Mouse (Mus musculus): ENCODE results near the gene Gbf1. TPM values are rescaled to one million over a fixed set of nuclear protein-coding genes. Genes with fewer than 3 reads are reported as not detected.

The Gbf1 gene
- total and polyA plus RNA-seq, 3 experiments: 33.4 to 292 (median 111) TPM

DNA sequence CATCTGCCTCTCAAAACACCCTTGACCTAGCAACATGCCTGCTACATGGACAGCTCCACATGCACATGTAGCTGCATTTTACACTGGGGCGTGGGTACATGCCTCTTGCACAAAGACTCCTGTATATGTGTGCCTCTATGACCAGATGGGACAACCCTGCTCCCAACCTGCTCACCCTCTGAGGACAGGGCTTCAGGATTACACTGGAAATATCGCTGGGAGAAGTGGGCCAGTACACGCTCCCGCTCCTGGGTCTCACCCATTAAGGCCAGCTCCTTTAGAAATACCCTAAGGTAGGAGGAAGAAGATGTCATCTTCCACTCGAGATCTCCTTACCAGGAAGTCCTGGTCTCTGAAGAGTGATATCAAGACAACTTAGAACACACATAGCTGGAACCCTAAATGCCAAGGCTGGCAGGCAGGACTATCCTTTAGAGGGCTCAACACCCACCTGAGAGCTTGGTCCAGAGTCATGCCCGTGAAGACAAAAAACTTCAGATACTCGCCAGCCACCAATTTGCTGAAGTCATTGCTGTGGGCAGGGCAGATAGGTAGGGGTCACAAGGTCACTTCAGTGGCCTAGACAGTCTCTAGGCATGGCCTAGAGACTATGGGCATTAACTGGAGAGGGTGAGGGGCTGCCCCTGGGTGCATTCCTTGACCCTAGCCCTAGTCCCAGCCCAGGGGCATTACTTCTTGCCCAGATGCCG, 167.9 kb downstream of the Gbf1 start:
- H3K27me3 ChIP-seq (ENCODE audit: insufficient read depth, low read length): peaks cover 80% of the 10 kb centered on the region

DNA sequence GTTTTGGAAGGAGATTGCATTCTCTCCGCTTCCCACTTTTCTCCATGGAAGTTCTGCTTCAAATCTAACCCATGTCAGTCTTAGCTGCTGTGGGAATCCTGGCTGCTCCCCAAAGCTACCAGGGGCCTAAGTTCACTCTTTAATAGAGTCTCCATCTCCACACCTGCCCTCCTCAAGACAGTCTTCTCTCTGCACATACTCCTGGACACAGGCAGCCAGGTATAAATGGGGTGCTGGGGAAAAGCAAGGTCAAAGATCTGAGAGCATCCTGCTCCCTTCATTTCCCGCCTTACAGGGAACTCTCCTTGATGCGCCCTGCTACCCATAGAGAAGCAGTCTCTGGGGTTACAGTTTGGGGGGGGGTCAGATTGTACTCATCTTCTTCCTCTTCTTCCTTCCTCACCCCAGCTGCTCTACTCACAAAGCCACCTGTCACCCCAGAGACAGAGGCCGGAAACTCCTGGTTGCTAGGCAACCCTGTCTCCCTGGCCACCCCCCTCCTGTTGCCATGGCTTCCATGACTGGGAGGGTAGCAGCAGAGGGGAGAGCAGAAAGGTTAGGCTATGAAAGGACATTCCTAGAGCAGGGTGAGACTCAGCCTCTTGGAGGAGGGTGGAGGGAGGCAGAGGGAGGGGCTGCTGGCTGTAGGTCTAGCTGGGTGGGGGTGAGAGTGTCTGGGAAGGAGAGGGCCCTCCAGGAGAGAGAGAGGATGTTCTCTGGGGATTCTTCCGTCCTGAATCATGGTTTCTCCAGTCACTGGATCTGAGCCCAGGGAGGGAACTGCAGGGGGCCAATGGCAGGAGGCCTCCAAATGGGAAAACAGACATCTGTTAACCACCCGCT, 169.0 kb downstream of the Gbf1 start:
- H3K36me3 ChIP-seq (replicated peaks): no peaks in the 10 kb centered on the region
- H3K9me3 ChIP-seq (replicated peaks): peaks cover 11% of the 10 kb centered on the region
- H3K27me3 ChIP-seq (ENCODE audit: insufficient read depth, low read length): peaks cover 86% of the 10 kb centered on the region
- DNase-seq (ENCODE audit: low spot score) (no peak), ATAC-seq (ENCODE audit: extremely low read depth, insufficient number of reproducible peaks, low FRiP score, poor library complexity, severe bottlenecking) (no peak)
- TF ChIP-seq GATA1 (IDR thresholded peaks at IDR 0.05; ENCODE audit: borderline replicate concordance, low read length) (no peak), TAL1 (conservative IDR thresholded peaks at IDR 0.05; ENCODE audit: low read depth, low read length) (no peak), POLR2AphosphoS5 (IDR thresholded peaks at IDR 0.05; ENCODE audit: insufficient replicate concordance, low read depth, low read length) (no peak), GATA2 (IDR thresholded peaks at IDR 0.05; ENCODE audit: borderline replicate concordance, low read depth, low read length) (no peak), CTCF (IDR thresholded peaks at IDR 0.05; ENCODE audit: low read depth, low read length) (no peak)
- no peak overlapping the region for H3K4me3 ChIP-seq (ENCODE audit: low read depth, low read length)
- peaks cover 60% of the 10 kb centered on the region for H3K4me1 ChIP-seq (ENCODE audit: insufficient read depth, low read depth, low read length)

More for the DNA sequence above, 167.9 kb downstream of the Gbf1 start:
- ATAC-seq (ENCODE audit: extremely low read depth, insufficient number of reproducible peaks, low FRiP score, poor library complexity, severe bottlenecking): no peak
- Histone ChIP-seq H3K36me3 (replicated peaks) (no peaks in the 10 kb centered on the region), H3K4me3 (ENCODE audit: low read depth, low read length) (no peak overlapping the region), H3K9me3 (replicated peaks) (peaks cover 11% of the 10 kb centered on the region), H3K4me1 (ENCODE audit: insufficient read depth, low read depth, low read length) (peaks cover 70% of the 10 kb centered on the region)
- no peak for DNase-seq (ENCODE audit: low spot score)
- TF ChIP-seq GATA1 (IDR thresholded peaks at IDR 0.05; ENCODE audit: borderline replicate concordance, low read length) (no peak), GATA2 (IDR thresholded peaks at IDR 0.05; ENCODE audit: borderline replicate concordance, low read depth, low read length) (no peak), POLR2AphosphoS5 (IDR thresholded peaks at IDR 0.05; ENCODE audit: insufficient replicate concordance, low read depth, low read length) (no peak), TAL1 (conservative IDR thresholded peaks at IDR 0.05; ENCODE audit: low read depth, low read length) (no peak), CTCF (IDR thresholded peaks at IDR 0.05; ENCODE audit: low read depth, low read length) (no peak)

DNA sequence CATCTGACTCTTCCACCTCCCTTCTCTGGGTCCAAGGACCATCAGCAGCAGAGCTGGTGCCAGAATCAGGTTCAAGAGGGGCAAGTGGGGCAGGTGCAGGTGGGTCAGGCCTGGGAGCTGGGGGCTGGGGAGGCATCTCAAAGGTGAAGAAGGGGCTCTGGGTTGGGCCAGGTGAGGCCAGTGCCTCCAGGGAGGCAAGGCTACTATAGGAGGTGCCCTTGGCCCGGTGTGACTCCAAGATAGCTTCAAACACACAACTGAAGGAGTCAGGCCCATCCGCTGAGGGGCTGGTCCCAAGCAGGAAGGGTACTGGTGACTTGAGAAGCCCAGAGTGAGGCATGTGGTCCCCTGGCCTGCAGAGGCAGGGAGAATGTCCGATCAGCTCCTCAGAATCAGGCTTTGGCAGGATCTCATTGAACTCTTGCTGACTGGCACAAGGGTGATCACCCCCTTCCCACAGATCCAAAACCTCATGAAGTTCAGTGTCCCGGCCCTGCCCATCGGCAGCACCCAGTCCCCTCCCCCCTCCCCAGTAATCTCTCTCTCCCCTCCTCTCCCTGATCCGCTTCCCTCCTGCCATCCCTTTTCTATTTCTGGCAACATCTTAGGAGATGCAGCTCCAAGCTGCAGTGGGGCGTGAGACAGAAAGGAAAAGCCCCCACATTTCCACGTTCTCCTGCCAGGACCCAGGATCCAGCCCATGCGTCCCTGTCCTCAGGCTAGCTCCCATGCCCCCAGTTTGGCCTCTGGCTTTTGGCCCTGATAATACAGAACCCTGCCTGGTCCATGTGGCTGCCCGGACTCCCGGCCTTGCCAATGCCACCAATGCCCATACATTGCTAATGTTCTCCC, 170.1 kb downstream of the Gbf1 start:
- ATAC-seq (ENCODE audit: extremely low read depth, insufficient number of reproducible peaks, low FRiP score, poor library complexity, severe bottlenecking): no peak
- DNase-seq (ENCODE audit: low spot score): no peak
- Histone ChIP-seq H3K36me3 (replicated peaks) (no peaks in the 10 kb centered on the region), H3K27me3 (ENCODE audit: insufficient read depth, low read length) (peaks cover 88% of the 10 kb centered on the region), H3K4me3 (ENCODE audit: low read depth, low read length) (no peak overlapping the region), H3K4me1 (ENCODE audit: insufficient read depth, low read depth, low read length) (peaks cover 60% of the 10 kb centered on the region), H3K9me3 (replicated peaks) (peaks cover 8% of the 10 kb centered on the region)
- TF ChIP-seq CTCF (IDR thresholded peaks at IDR 0.05; ENCODE audit: low read depth, low read length) (no peak), GATA1 (IDR thresholded peaks at IDR 0.05; ENCODE audit: borderline replicate concordance, low read length) (no peak), GATA2 (IDR thresholded peaks at IDR 0.05; ENCODE audit: borderline replicate concordance, low read depth, low read length) (no peak), TAL1 (conservative IDR thresholded peaks at IDR 0.05; ENCODE audit: low read depth, low read length) (no peak), POLR2AphosphoS5 (IDR thresholded peaks at IDR 0.05; ENCODE audit: insufficient replicate concordance, low read depth, low read length) (no peak)

DNA sequence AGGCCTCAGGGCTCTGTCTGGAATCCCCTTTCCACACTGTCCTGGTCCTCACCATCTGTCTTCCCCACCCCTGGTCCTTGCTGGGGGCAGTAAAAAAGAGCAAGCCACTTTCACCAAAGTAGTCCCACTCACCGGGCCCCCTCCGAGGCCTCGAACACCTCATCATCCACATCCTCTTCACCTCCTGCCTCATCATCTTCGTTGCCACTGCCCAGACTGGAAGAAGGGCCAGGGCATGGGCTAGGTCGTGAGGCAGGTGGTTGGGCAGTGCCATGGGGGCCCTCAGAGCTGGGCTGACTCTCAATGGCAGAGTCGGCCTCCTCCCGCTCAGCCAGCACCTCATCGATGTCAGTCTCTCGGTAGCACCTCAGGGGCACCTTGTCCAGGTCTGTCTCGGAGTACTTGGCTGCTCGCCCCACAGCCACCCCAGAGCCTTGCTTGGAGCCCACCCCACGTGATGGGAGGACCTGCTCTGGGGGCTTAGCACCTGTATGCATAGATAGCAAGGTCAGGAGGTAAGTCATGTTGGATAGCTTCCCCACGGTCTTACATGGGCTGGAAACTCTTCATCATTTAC, 170.8 kb downstream of the Gbf1 start:
- DNase-seq (ENCODE audit: low spot score) (no peak), ATAC-seq (ENCODE audit: extremely low read depth, insufficient number of reproducible peaks, low FRiP score, poor library complexity, severe bottlenecking) (no peak)
- peaks cover 83% of the 10 kb centered on the region for H3K27me3 ChIP-seq (ENCODE audit: insufficient read depth, low read length)
- TF ChIP-seq GATA1 (IDR thresholded peaks at IDR 0.05; ENCODE audit: borderline replicate concordance, low read length) (no peak), CTCF (IDR thresholded peaks at IDR 0.05; ENCODE audit: low read depth, low read length) (no peak), GATA2 (IDR thresholded peaks at IDR 0.05; ENCODE audit: borderline replicate concordance, low read depth, low read length) (no peak), POLR2AphosphoS5 (IDR thresholded peaks at IDR 0.05; ENCODE audit: insufficient replicate concordance, low read depth, low read length) (no peak), TAL1 (conservative IDR thresholded peaks at IDR 0.05; ENCODE audit: low read depth, low read length) (no peak)
- H3K4me3 ChIP-seq (ENCODE audit: low read depth, low read length): no peak overlapping the region
- H3K36me3 ChIP-seq (replicated peaks): no peaks in the 10 kb centered on the region
- H3K9me3 ChIP-seq (replicated peaks): peaks cover 3% of the 10 kb centered on the region; the same call in 1 of the 2 replicates
- peaks cover 62% of the 10 kb centered on the region for H3K4me1 ChIP-seq (ENCODE audit: insufficient read depth, low read depth, low read length)

DNA sequence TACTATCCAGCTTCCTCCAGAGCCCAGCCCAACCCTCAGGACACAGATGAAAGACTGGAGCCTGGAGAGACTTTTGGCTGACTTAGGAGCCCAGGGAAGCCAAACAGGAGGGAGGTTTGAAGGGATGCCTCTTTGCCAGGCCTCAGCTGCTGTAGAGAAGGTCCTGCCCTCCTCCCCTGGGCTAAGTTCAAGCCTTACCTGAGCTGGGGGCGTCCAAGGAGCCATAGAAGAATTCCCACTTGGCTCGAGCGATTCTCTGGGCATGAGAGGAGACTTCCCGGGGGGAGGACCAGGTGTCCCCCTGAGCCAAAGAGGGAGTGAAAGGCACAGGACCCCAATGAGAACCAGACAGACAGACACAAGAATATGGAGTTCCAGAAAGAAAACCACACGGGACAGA, 171.4 kb downstream of the Gbf1 start:
- ATAC-seq (ENCODE audit: extremely low read depth, insufficient number of reproducible peaks, low FRiP score, poor library complexity, severe bottlenecking) (no peak), DNase-seq (ENCODE audit: low spot score) (no peak)
- H3K4me1 ChIP-seq (ENCODE audit: insufficient read depth, low read depth, low read length): peaks cover 63% of the 10 kb centered on the region
- H3K27me3 ChIP-seq (ENCODE audit: insufficient read depth, low read length): peaks cover 77% of the 10 kb centered on the region
- no peaks in the 10 kb centered on the region for H3K9me3 ChIP-seq (replicated peaks)
- H3K36me3 ChIP-seq (replicated peaks): no peaks in the 10 kb centered on the region
- TF ChIP-seq POLR2AphosphoS5 (IDR thresholded peaks at IDR 0.05; ENCODE audit: insufficient replicate concordance, low read depth, low read length): no peak
- no peak for TF ChIP-seq GATA1 (IDR thresholded peaks at IDR 0.05; ENCODE audit: borderline replicate concordance, low read length)
- TF ChIP-seq GATA2 (IDR thresholded peaks at IDR 0.05; ENCODE audit: borderline replicate concordance, low read depth, low read length): no peak
- TF ChIP-seq TAL1 (conservative IDR thresholded peaks at IDR 0.05; ENCODE audit: low read depth, low read length): no peak
- no peak overlapping the region for H3K4me3 ChIP-seq (ENCODE audit: low read depth, low read length)

Data from G1E (cell line).